Mouse (Mus musculus): ENCODE measurements around the gene Zfp69.

Gene Zfp69

GRCm38 (mm10) chr4:120886811-120887210, 64.7 kb downstream of the Zfp69 start:
- peak in 1 of 2 experiments; percentile 2 for DNase-seq (ENCODE audit: low spot score in 2 of 2)

DNA sequence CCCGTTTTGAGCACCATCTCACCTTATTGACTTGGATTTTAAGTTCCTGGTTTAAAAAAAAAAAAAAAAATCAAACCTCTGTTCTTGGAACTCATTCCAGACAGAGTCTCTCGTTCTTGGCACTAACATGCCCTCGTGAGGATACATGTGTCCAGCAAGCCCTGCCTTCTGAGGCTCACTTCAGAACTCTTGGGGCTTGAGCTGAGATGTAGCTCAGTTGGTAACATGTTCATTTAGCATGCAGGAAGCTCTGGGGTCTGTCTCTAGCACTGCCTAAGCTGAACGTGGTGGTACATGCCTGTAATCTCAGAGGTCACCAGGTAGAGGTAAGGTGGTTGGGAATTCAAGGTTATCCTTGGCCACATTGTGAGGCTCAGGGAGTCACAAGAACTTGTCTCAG, 65.4 kb downstream of the Zfp69 start:
- DNase-seq (ENCODE audit: low spot score in 2 of 2): peak in 1 of 2 experiments; percentile 3

- DNase-seq (ENCODE audit: low spot score in 2 of 2): peak in 1 of 2 experiments; percentile 8
These were observed 66.0 kb downstream of the Zfp69 start for GRCm38 (mm10) chr4:120885208-120886120.

- peak in 1 of 2 experiments; percentile 59 for DNase-seq (ENCODE audit: low spot score in 2 of 2)
These were observed 69.4 kb downstream of the Zfp69 start for GRCm38 (mm10) chr4:120882002-120882625.

DNA sequence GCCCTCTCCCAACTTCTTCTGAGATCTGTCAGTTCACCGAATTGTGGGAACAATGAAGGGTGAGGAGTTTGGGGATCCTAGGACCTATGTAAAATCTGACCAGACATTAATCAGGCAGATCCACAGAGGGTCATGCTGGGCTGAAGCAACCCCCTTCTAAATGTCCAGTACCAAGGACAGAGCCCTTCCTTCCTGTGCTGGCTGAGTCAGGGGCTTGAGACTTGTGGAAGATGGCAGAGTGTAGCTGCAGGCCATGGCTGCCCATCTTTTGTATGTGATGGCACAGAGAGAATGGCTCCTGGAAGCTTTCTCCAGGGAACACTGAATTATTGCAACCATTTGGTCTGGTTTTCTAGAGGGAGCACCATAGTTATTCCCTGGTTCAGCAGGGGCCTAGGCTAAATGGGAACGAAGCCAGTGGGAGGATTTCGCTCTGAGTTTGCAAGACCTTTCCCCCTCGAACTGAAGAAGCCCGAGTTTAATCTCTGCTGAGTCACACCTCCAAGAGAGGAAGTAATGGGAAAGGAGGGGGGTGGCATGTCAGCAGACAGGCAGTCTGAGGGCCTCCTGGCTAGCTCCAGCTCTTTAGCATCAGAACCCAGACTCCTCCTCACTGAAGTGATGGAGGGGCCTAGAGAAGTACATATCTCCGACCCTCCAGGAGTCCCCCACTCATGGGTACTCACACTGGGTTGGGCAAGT, 70.6 kb downstream of the Zfp69 start:
- no peak for DNase-seq (ENCODE audit: low spot score in 2 of 2)
